Mouse (Mus musculus) hindbrain, embryonic 12.5 days (tissue): Measurements from ENCODE around the gene 6030408B16Rik. TPM values are rescaled to one million over a fixed set of nuclear protein-coding genes. Genes with fewer than 3 reads are reported as not detected.

ENCODE experiments used
- ATAC-seq: fragments of 200-750 bp; cut with Nextera tagmentation; 2 replicates; pipeline ENCODE4 v1.8.0; 2017; ENCODE audit warnings: moderate TSS enrichment; ENCODE audit not compliant: low FRiP score
- H3K27ac ChIP-seq: fragments of 300-500 bp; sonication (generic); 2 replicates; pipeline ENCODE4 v1.5.1; 2016; ENCODE audit warnings: mild to moderate bottlenecking
- H3K27me3 ChIP-seq: fragments of 300-500 bp; sonication (generic); 2 replicates; pipeline ENCODE4 v1.6.1; 2016; ENCODE audit warnings: mild to moderate bottlenecking
- H3K36me3 ChIP-seq: fragments of 300-500 bp; sonication (generic); 2 replicates; pipeline ENCODE4 v1.6.1; 2016; ENCODE audit warnings: mild to moderate bottlenecking
- H3K4me1 ChIP-seq: fragments of 300-500 bp; sonication (generic); 2 replicates; pipeline ENCODE4 v1.6.1; 2016
- H3K4me2 ChIP-seq: fragments of 300-500 bp; sonication (generic); replicated peaks from 2 replicates; pipeline ENCODE4 v1.6.1; 2016; ENCODE audit warnings: mild to moderate bottlenecking
- H3K4me3 ChIP-seq: fragments of 300-500 bp; sonication (generic); 2 replicates; pipeline ENCODE4 v1.5.1; 2016; ENCODE audit warnings: mild to moderate bottlenecking
- H3K9ac ChIP-seq: fragments of 300-500 bp; sonication (generic); 2 replicates; pipeline ENCODE4 v1.6.1; 2016; ENCODE audit warnings: mild to moderate bottlenecking, moderate library complexity
- H3K9me3 ChIP-seq: fragments of 300-500 bp; sonication (generic); replicated peaks from 2 replicates; pipeline ENCODE4 v1.6.1; 2016; ENCODE audit warnings: mild to moderate bottlenecking
- WGBS: fragments of 180-500 bp; shearing (Covaris S2); methylation state at CpG from one replicate; pipeline ENCODE4 v1.1.7; 2016; 5-methylcytosine and 5-hydroxymethylcytosine counted together
- polyA plus RNA-seq: library from polyadenylated mRNA; unstranded; fragments of >200 nt; fragmentation: Nextera tagmentation; extraction: Ambion mirVana; gene quantifications from 2 replicates; pipeline ENCODE4 v1.2.1, GENCODE M21; 2016

6030408B16Rik gene
- polyA plus RNA-seq, 1 experiment from 2014 or later: 0.31 TPM

DNA sequence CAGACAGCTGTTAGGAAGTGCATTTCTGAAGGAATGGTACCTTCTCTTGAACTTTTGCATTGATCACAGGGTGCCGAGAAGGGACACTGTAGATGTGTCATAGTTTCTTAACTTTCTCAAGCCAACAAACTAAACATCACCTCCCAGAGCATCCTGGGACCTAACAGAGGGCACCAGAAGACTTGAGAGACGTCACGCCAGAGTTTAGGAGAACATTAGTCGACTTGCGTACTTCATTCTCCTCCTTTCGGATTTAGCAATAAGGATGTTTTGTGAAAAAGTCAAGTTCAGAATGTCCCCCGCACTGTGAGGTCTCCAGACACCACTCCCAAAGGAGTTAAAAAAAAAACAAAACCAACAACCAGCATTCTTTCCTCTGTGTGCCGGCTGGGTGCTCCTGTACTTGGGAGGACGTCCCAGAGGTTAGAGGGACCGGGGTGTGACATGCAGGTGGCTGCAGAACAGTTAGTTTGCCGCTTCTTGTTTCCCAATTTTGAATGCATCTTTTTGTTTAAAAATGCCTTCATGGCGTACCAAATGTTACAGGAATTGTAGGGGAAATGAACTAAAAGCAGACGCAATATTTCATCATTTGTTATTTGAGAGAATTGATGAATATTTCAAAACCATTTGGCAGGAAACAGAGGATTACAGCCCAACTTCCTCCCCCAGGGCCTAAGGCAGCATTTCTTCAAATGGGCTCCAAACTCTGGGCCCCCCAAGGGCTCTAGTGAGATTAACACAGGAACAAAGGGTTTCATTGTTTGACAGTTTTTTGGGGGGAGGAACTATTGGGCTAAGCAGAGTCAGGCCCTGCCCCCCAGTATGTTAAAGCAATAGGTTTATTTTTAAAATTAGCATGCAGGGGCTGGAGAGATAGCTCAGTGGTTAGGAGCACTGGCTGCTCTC, 15.7 kb downstream of the 6030408B16Rik start:
- H3K9me3 ChIP-seq: no peaks in the 10 kb centered on the region
- H3K27me3 ChIP-seq: no peaks in the 10 kb centered on the region
- no peak overlapping the region for H3K4me3 ChIP-seq
- no peak for ATAC-seq
- H3K4me2 ChIP-seq: no peak overlapping the region
- H3K9ac ChIP-seq: no peak overlapping the region
- no peaks in the 10 kb centered on the region for H3K36me3 ChIP-seq
- peaks cover 5% of the 10 kb centered on the region for H3K4me1 ChIP-seq
- H3K27ac ChIP-seq: no peak overlapping the region
- 67% methylated on average over 13 of the region's 13 CpGs for WGBS

DNA sequence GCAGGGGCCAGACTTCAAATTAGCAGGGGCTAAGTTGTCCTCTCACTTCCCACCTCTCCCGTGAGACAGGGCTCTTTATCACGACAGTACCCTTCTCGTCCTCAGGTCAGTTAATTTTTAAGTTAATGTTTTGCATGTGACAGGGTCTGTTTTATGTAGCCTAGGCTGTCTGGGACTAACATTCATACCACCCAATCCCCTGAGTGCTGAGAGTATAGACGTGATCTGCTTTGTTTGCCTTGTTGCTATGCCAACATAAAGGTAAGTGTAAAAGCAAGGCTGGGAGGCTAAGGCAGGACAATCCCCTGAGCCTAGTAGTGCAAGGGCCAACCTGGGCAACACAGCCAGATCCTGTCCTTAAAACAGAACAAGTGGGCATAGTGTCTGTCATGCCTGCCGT, 16.5 kb downstream of the 6030408B16Rik start:
- Histone ChIP-seq H3K4me3 (no peak overlapping the region), H3K9me3 (no peaks in the 10 kb centered on the region), H3K9ac (no peak overlapping the region), H3K36me3 (no peaks in the 10 kb centered on the region), H3K4me2 (no peak overlapping the region), H3K27ac (no peak overlapping the region), H3K27me3 (no peaks in the 10 kb centered on the region), H3K4me1 (peaks cover 5% of the 10 kb centered on the region)
- ATAC-seq: no peak
- 45% methylated on average over 5 of the region's 5 CpGs for WGBS

DNA sequence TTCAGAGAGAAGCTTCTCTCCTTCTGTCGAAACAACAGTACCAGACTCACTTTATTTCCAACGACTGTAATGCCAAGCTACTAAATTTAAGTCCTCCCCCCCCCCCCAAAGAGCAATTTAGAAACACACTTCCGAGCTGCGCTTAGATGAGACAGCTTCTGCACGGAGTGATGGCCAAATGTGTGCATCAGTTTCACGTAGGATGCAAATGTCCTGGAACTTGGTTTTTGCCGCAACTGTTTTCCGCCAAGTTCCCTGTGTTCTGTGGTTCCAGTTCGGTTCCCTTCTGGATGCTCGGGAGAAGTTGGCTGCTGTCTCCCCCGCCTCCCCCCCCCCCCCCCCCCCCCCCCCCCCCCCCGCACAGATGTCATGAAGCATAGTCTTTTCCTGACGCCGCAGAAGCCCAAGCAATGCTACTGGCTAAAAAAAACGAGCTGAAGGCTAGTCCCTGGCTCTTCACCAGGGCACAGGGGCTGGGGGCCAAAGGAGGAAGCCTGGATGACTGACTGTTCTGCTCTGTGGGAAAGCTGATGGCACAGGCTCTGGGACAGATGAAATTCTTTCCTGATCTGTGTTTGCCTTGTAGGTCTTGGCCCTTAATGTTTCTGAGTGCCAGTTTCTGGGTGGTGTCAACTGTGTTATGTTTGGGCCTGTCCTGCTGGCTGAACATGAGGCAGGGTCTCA, 18.2 kb downstream of the 6030408B16Rik start:
- Histone ChIP-seq H3K4me3 (no peak overlapping the region), H3K9me3 (no peaks in the 10 kb centered on the region), H3K27me3 (no peaks in the 10 kb centered on the region), H3K27ac (no peak overlapping the region), H3K4me2 (no peak overlapping the region), H3K4me1 (peaks cover 9% of the 10 kb centered on the region), H3K9ac (no peak overlapping the region), H3K36me3 (no peaks in the 10 kb centered on the region)
- no peak for ATAC-seq
- 61% methylated on average over 14 of the region's 15 CpGs for WGBS

DNA sequence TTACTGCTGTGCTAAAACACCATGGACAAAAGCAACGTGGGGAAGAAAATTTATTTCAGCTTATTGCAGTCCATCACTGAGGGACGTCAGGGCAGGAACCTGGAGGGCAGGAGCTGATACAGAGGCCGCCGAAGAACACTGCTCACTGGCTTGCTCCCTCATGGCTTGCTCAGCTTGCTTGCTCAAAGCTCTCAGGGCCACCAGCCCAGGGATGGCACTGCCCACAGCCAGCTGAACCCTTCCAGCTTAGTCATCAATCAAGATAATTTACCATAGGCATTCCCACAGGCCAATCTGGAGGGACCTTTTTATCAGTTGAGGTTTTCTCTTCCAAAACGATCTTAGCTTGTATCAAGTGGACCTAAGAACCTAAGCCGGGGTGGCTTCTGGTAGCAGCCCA, 19.0 kb downstream of the 6030408B16Rik start:
- Histone ChIP-seq H3K9me3 (no peaks in the 10 kb centered on the region), H3K4me3 (no peak overlapping the region), H3K4me2 (no peak overlapping the region), H3K4me1 (peaks cover 11% of the 10 kb centered on the region), H3K36me3 (no peaks in the 10 kb centered on the region), H3K27ac (no peak overlapping the region), H3K27me3 (0 out of 2 replicates have a peak, but pooled peaks cover 3% of the 10 kb centered on the region), H3K9ac (no peak overlapping the region)
- no peak for ATAC-seq
- WGBS: 84% methylated on average over 6 of the region's 6 CpGs

DNA sequence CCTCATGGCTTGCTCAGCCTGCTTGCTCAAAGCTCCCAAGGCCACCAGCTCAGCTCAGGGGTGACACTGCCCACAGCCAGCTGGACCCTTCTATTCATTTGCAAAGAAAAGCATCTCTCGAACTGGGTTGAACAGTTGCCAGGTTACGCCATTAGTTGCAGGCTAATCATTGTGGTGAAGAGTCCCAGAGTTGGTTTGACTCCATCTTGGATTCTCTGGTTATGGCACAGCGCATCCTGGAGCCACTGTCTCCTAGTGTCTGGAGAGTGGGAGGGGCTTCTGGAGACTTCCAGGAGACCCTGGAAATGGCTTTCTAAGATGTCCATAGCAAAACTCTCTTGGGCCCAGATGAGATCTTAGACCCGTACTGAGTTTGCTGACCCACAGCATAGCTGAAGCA, 22.4 kb downstream of the 6030408B16Rik start:
- H3K9me3 ChIP-seq: no peaks in the 10 kb centered on the region
- no peak overlapping the region for H3K9ac ChIP-seq
- H3K4me1 ChIP-seq: peaks cover 6% of the 10 kb centered on the region; the same call in 1 of the 2 replicates
- 0 out of 2 replicates have a peak, but pooled peaks cover 4% of the 10 kb centered on the region for H3K27me3 ChIP-seq
- 84% methylated on average over 4 of the region's 4 CpGs for WGBS
- H3K4me3 ChIP-seq: no peak overlapping the region
- H3K36me3 ChIP-seq: no peaks in the 10 kb centered on the region
- no peak overlapping the region for H3K4me2 ChIP-seq
- peak; percentile 31 for ATAC-seq
- no peak overlapping the region for H3K27ac ChIP-seq

DNA sequence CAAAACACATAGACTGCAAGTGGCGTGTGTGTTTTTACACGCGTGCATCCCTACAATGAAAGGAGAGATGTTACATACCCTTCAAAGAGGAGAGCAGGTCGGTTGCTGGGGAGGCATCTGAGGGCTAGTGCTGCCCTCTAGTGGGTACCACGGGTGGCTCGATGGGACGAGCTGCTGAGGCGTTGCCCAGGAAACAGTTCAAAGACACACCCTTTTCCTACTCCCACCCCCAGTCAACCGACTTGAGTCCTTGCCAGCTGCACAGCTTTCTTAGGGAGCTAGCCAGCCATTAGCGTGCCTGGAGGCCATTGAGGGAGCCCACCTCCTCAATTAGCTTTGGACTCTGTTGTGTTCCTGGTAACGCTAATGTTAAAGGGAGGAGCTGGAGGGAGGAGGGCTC, 22.8 kb downstream of the 6030408B16Rik start:
- 0 out of 2 replicates have a peak, but pooled peaks cover 4% of the 10 kb centered on the region for H3K27me3 ChIP-seq
- peak overlapping the region; percentile 44 for H3K4me2 ChIP-seq
- H3K9me3 ChIP-seq: no peaks in the 10 kb centered on the region
- H3K4me3 ChIP-seq: no peak overlapping the region
- no peak overlapping the region for H3K27ac ChIP-seq
- peak; percentile 76 for ATAC-seq
- H3K36me3 ChIP-seq: no peaks in the 10 kb centered on the region
- WGBS: 5% methylated on average over 11 of the region's 11 CpGs
- H3K4me1 ChIP-seq: peaks cover 6% of the 10 kb centered on the region; the same call in 1 of the 2 replicates
- peak overlapping the region; percentile 18; the same call in 1 of the 2 replicates for H3K9ac ChIP-seq

DNA sequence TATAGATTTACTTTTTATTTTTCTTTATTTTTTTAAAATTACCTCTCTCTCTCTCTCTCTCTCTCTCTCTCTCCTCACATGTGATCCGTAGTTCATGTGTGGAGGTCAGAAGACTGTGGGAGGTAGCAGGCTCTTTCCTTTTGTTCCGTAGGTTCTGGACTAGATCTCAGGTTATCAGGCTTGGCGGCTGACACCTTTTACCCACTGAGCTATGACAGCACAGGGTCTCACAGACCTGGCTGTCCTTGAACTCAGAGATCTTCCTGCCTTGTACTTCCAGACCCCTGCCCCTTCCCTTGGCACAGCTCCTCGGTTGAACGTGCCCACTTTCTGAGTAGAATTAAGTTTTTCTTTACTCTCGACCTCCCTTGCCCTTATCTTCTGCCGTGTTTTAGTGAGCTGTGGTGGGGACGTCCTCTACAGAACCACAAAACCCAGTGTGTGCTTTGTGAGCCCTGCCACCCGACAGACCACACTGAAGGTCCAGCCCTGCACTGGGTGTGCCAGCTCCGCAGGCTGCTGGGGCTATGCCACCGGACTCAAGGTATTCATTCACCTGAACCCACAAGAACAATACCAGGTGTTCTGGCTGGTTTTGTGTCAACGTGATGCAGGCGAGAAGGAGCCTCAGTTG, 23.4 kb downstream of the 6030408B16Rik start:
- Histone ChIP-seq H3K27me3 (0 out of 2 replicates have a peak, but pooled peaks cover 4% of the 10 kb centered on the region), H3K4me2 (peak overlapping the region; percentile 44; the same call in 1 of the 2 replicates), H3K4me3 (no peak overlapping the region), H3K27ac (no peak overlapping the region), H3K4me1 (peaks cover 6% of the 10 kb centered on the region; the same call in 1 of the 2 replicates), H3K9ac (peak overlapping the region; percentile 18; the same call in 1 of the 2 replicates), H3K36me3 (no peaks in the 10 kb centered on the region), H3K9me3 (no peaks in the 10 kb centered on the region)
- 69% methylated on average over 13 of the region's 13 CpGs for WGBS
- peak; percentile 42; the same call in 1 of the 2 replicates for ATAC-seq

DNA sequence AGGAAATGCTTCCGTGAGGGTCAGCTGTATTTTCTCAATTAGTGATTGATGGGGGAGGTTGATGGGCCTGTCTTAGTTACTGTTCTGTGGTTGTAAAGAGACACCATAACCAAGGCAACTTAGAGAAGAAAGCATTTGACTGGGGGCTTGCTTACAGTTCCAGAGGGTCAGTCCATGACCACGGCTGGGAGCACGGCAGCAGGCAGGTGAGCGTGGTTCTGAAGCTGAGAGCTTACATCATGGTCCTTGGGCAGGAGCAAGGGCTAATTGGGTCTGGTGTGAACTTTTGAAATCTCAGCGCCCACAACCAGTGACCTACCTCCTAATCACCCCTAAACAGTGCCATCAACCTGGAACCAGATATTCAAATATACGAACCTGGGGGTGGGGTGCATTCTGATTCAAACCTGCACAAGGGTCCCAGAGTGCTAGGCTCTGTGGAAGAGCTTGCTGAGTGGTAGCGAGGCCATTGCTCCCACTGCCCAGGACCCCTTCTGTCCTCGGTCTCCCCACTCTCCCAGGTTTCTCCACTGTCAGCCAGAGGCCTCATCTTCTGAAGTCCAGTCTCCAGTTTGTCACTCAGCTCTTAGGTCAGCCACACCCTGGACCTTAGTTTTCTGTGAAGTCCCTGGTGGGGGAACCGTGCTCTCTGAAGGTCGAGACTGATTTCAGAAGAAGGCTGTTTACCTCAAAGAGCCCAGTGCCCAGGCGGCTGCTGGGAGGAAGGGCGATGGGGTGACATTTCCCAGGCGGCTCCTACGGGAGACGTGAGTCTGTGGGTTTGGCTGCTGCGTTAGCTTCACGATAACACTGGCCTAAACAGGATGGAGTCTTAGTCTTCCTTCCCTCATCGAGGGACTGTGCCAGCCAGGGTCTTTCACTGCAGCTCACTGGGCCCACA, 24.2 kb downstream of the 6030408B16Rik start:
- Histone ChIP-seq H3K36me3 (no peaks in the 10 kb centered on the region), H3K27ac (no peak overlapping the region), H3K9me3 (no peaks in the 10 kb centered on the region), H3K4me2 (no peak overlapping the region), H3K27me3 (0 out of 2 replicates have a peak, but pooled peaks cover 4% of the 10 kb centered on the region), H3K4me1 (peaks cover 6% of the 10 kb centered on the region; the same call in 1 of the 2 replicates), H3K4me3 (no peak overlapping the region), H3K9ac (no peak overlapping the region)
- WGBS: 81% methylated on average over 18 of the region's 18 CpGs
- no peak for ATAC-seq

DNA sequence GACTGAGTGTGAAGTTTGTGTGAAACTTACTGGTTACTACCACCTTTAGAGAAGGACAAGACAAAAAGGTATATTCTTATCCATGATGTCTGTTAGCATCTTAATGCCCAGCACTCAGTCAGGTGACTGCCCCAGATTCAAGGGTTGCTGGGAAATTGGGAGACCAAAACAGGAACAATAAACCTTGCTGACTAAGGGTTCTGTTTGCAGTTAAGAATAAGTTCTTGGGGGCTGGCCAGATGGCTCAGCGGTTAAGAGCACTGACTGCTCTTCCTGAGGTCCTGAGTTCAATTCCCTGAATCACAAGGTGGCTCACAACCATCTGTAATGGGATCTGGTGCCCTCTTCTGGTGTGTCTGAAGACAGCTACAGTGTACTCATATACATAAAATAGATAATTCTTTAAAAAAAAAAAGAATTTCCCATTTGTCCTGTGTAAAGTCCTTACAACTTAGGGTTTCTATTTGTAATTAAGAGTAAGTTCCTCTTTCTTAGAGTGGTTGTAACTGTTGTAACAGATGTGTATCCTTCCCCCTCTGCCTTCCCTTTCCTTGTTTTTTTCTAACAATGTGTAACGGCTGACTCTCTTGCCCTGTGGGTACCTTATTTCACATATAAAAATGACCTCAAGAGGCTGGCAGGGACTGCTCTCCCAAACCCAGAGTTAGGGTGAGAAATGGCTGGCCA, 24.9 kb downstream of the 6030408B16Rik start:
- ATAC-seq: no peak
- Histone ChIP-seq H3K4me2 (no peak overlapping the region), H3K27me3 (0 out of 2 replicates have a peak, but pooled peaks cover 4% of the 10 kb centered on the region), H3K27ac (no peak overlapping the region), H3K9me3 (no peaks in the 10 kb centered on the region), H3K36me3 (no peaks in the 10 kb centered on the region), H3K9ac (no peak overlapping the region), H3K4me3 (no peak overlapping the region), H3K4me1 (peaks cover 6% of the 10 kb centered on the region; the same call in 1 of the 2 replicates)
- 85% methylated on average over 2 of the region's 2 CpGs for WGBS

DNA sequence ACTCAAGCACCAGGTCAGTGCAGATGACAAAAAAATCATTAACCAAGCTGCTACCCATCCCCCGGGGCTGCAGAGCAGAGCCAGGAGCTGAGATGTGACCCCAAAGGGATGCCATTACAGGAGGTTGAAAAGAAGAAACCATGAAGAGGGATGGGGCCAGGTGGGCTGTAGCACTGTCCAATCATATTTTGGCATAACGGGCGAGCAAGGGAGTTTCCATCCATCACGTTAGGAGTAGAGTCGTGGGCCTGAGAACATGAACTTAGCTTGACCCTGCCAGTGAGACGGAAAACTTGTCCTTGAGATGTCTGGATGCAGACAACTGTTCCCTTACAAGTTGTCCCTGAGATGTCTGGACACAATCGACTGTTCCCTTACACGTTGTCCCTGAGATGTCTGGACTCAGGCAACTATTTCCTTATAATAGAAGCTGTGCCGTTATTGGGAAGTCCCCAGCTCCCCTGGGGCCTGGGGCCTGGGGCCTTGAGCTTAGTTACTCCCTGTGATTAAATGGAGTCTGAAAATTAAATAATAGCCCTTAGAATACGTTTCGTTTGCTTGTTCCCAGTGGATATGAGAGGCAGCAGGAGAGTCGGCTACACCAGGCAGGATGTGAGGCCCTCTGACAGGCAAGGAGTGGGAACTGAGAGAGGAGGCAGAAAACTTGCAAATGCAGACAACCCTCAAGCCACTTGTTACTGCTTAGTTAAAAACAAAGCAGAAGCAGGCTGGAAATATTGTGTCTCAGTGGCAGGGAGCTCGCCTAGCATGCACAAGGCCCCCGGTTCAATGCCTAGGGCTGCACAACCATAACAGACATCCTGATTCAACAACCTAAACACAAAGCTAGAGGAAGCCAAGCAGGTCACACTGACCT, 26.1 kb downstream of the 6030408B16Rik start:
- H3K27me3 ChIP-seq: 0 out of 2 replicates have a peak, but pooled peaks cover 4% of the 10 kb centered on the region
- no peak overlapping the region for H3K27ac ChIP-seq
- no peaks in the 10 kb centered on the region for H3K9me3 ChIP-seq
- H3K4me1 ChIP-seq: peaks cover 6% of the 10 kb centered on the region; the same call in 1 of the 2 replicates
- WGBS: 67% methylated on average over 14 of the region's 14 CpGs
- H3K4me3 ChIP-seq: no peak overlapping the region
- no peak overlapping the region for H3K4me2 ChIP-seq
- H3K9ac ChIP-seq: no peak overlapping the region
- no peak for ATAC-seq
- no peaks in the 10 kb centered on the region for H3K36me3 ChIP-seq
